Mouse (Mus musculus): ENCODE data around the gene Plk5. TPM values are rescaled to one million over a fixed set of nuclear protein-coding genes. Genes with fewer than 3 reads are reported as not detected.

Plk5 gene
- polyA plus RNA-seq, 1 experiment from 2014 or later: 0.03 TPM

GRCm38 (mm10) chr10:80321670-80322581 is 34.3 kb upstream of the Plk5 start:
- ATAC-seq (ENCODE audit: insufficient read depth): no peak
- Histone ChIP-seq H3K9ac (peak overlapping the region; percentile 21), H3K9me3 (replicated peaks) (no peaks in the 10 kb centered on the region), H3K4me3 (replicated peaks) (peak overlapping the region; percentile 77), H3K36me3 (replicated peaks) (peaks cover 21% of the 10 kb centered on the region), H3K4me1 (replicated peaks) (peaks cover 81% of the 10 kb centered on the region), H3K27ac (replicated peaks) (peak overlapping the region; percentile 86), H3K27me3 (peaks cover 2% of the 10 kb centered on the region), H3K4me2 (peak overlapping the region; percentile 100)
- 78% methylated on average over 21 of the region's 21 CpGs for WGBS (ENCODE audit: insufficient replicate concordance)

- Histone ChIP-seq H3K27me3 (no peaks in the 10 kb centered on the region), H3K4me1 (replicated peaks) (peaks cover 77% of the 10 kb centered on the region), H3K9ac (peak overlapping the region; percentile 70), H3K36me3 (replicated peaks) (peaks cover 16% of the 10 kb centered on the region), H3K27ac (replicated peaks) (peak overlapping the region; percentile 86), H3K4me3 (replicated peaks) (peak overlapping the region; percentile 77), H3K9me3 (replicated peaks) (no peaks in the 10 kb centered on the region), H3K4me2 (peak overlapping the region; percentile 100)
- 2% methylated on average over 28 of the region's 28 CpGs for WGBS (ENCODE audit: insufficient replicate concordance)
- peak; percentile 8 for ATAC-seq (ENCODE audit: insufficient read depth)
Observed at GRCm38 (mm10) chr10:80322811-80323211, 33.4 kb upstream of the Plk5 start.

GRCm38 (mm10) chr10:80323261-80324119 is 32.8 kb upstream of the Plk5 start:
- Histone ChIP-seq H3K27ac (replicated peaks) (peak overlapping the region; percentile 86), H3K4me2 (peak overlapping the region; percentile 100), H3K9ac (peak overlapping the region; percentile 70), H3K27me3 (no peaks in the 10 kb centered on the region), H3K9me3 (replicated peaks) (no peaks in the 10 kb centered on the region), H3K4me3 (replicated peaks) (peak overlapping the region; percentile 77), H3K4me1 (replicated peaks) (peaks cover 75% of the 10 kb centered on the region), H3K36me3 (replicated peaks) (peaks cover 9% of the 10 kb centered on the region)
- peak; percentile 66 for ATAC-seq (ENCODE audit: insufficient read depth)
- WGBS (ENCODE audit: insufficient replicate concordance): under 1% methylated on average over 46 of the region's 46 CpGs

GRCm38 (mm10) chr10:80324120-80325037 is 31.9 kb upstream of the Plk5 start:
- no peak overlapping the region for H3K9ac ChIP-seq

GRCm38 (mm10) chr10:80325045-80325444 is 31.2 kb upstream of the Plk5 start:
- H3K4me1 ChIP-seq (replicated peaks): peaks cover 75% of the 10 kb centered on the region
- H3K4me2 ChIP-seq: 0 out of 2 replicates have a peak overlapping the region, but pooled peaks have one; percentile 10
- H3K27me3 ChIP-seq: no peaks in the 10 kb centered on the region
- H3K4me3 ChIP-seq (replicated peaks): no peak overlapping the region
- H3K9ac ChIP-seq: no peak overlapping the region
- 77% methylated on average over 21 of the region's 21 CpGs for WGBS (ENCODE audit: insufficient replicate concordance)
- no peak overlapping the region for H3K27ac ChIP-seq (replicated peaks)
- H3K9me3 ChIP-seq (replicated peaks): no peaks in the 10 kb centered on the region
- ATAC-seq (ENCODE audit: insufficient read depth): no peak
- no peaks in the 10 kb centered on the region for H3K36me3 ChIP-seq (replicated peaks)

More at GRCm38 (mm10) chr10:80324120-80325037, 31.9 kb upstream of the Plk5 start:
- Histone ChIP-seq H3K36me3 (replicated peaks) (no peaks in the 10 kb centered on the region; the same call in 1 of the 2 replicates), H3K27me3 (no peaks in the 10 kb centered on the region), H3K4me2 (peak overlapping the region; percentile 100), H3K4me3 (replicated peaks) (peak overlapping the region; percentile 77), H3K9me3 (replicated peaks) (no peaks in the 10 kb centered on the region), H3K4me1 (replicated peaks) (peaks cover 75% of the 10 kb centered on the region), H3K27ac (replicated peaks) (peak overlapping the region; percentile 86)
- 66% methylated on average over 17 of the region's 17 CpGs for WGBS (ENCODE audit: insufficient replicate concordance)
- no peak for ATAC-seq (ENCODE audit: insufficient read depth)

GRCm38 (mm10) chr10:80329273-80330081 is 26.8 kb upstream of the Plk5 start, which contains the start of the genes Pcsk4 and Reep6:
Gene Pcsk4 (minus strand): TSS chr10:80329498.
Gene Reep6 (plus strand): TSS chr10:80329953.
- peak within 1 kb of the TSS; percentile 65 for H3K9ac ChIP-seq
- H3K27me3 ChIP-seq: no peaks in the 10 kb centered on the region
- H3K4me3 ChIP-seq (replicated peaks): peak within 1 kb of the TSS; percentile 68
- H3K4me1 ChIP-seq (replicated peaks): peaks cover 77% of the 10 kb centered on the region
- peaks cover 11% of the 10 kb centered on the region for H3K36me3 ChIP-seq (replicated peaks)
- 4% methylated on average over 36 of the region's 36 CpGs for WGBS (ENCODE audit: insufficient replicate concordance)
- H3K4me2 ChIP-seq: peak within 1 kb of the TSS; percentile 96
- H3K27ac ChIP-seq (replicated peaks): peak within 1 kb of the TSS; percentile 94
- ATAC-seq (ENCODE audit: insufficient read depth): peak; percentile 80
- no peaks in the 10 kb centered on the region for H3K9me3 ChIP-seq (replicated peaks)

GRCm38 (mm10) chr10:80330084-80330483 is 26.2 kb upstream of the Plk5 start:
- Histone ChIP-seq H3K9ac (peak overlapping the region; percentile 65), H3K9me3 (replicated peaks) (no peaks in the 10 kb centered on the region), H3K36me3 (replicated peaks) (peaks cover 17% of the 10 kb centered on the region), H3K4me3 (replicated peaks) (peak overlapping the region; percentile 68), H3K4me1 (replicated peaks) (peaks cover 71% of the 10 kb centered on the region), H3K4me2 (peak overlapping the region; percentile 96), H3K27ac (replicated peaks) (peak overlapping the region; percentile 94), H3K27me3 (no peaks in the 10 kb centered on the region)
- under 1% methylated on average over 41 of the region's 41 CpGs for WGBS (ENCODE audit: insufficient replicate concordance)
- no peak for ATAC-seq (ENCODE audit: insufficient read depth)

GRCm38 (mm10) chr10:80330888-80331287 is 25.4 kb upstream of the Plk5 start:
- 55% methylated on average over 2 of the region's 2 CpGs for WGBS (ENCODE audit: insufficient replicate concordance)
- H3K36me3 ChIP-seq (replicated peaks): peaks cover 25% of the 10 kb centered on the region
- peaks cover 68% of the 10 kb centered on the region for H3K4me1 ChIP-seq (replicated peaks)

GRCm38 (mm10) chr10:80331636-80332524 is 24.4 kb upstream of the Plk5 start:
- Histone ChIP-seq H3K36me3 (replicated peaks) (peaks cover 34% of the 10 kb centered on the region), H3K27ac (replicated peaks) (peak overlapping the region; percentile 94), H3K4me1 (replicated peaks) (peaks cover 71% of the 10 kb centered on the region), H3K9ac (peak overlapping the region; percentile 65), H3K4me3 (replicated peaks) (peak overlapping the region; percentile 68), H3K9me3 (replicated peaks) (no peaks in the 10 kb centered on the region), H3K27me3 (peaks cover 3% of the 10 kb centered on the region; the same call in 1 of the 2 replicates), H3K4me2 (peak overlapping the region; percentile 96)
- ATAC-seq (ENCODE audit: insufficient read depth): peak; percentile 75
- 21% methylated on average over 10 of the region's 10 CpGs for WGBS (ENCODE audit: insufficient replicate concordance)

More at GRCm38 (mm10) chr10:80330888-80331287, 25.4 kb upstream of the Plk5 start:
- H3K4me3 ChIP-seq (replicated peaks): peak overlapping the region; percentile 68
- no peaks in the 10 kb centered on the region for H3K27me3 ChIP-seq
- H3K9ac ChIP-seq: peak overlapping the region; percentile 65
- H3K9me3 ChIP-seq (replicated peaks): no peaks in the 10 kb centered on the region
- peak overlapping the region; percentile 96 for H3K4me2 ChIP-seq
- H3K27ac ChIP-seq (replicated peaks): peak overlapping the region; percentile 94
- ATAC-seq (ENCODE audit: insufficient read depth): no peak

Data from liver, embryonic 15.5 days (tissue).